Comparison of ENCODE assay signal across 18 mouse cellular contexts in the genomic region with DNA sequence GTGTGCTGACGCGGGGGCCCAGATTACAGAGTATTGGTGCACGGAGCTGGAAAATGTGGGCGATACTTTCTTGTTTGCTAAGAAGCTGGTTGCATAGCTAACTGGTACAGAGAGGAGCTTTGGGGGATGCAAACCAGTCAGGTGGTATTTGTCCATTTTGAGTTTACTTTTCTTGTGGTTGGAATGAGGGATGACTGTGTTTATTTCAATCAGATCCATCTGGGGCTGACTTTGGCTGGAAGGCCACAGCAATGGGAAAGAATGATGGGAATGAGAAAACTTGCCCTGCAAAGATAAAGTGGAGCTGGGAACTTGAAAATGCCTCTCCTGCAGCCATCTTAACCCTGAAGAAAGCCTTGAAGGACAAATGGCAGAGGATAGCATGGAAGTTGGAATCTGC.
"Had no signal": no experiment of that assay in that cellular context is flagged by ENCODE, and none has a peak within 500 bp of the region (broad histone marks: within the 10 kb centered on the region; RNA-seq: fewer than 3 reads in every experiment).

No protein-coding gene starts in this region.

- DNase-seq: gastrocnemius, adult 2 months; gastrocnemius, postnatal 10 days; gastrocnemius, postnatal 25 days; heart, adult 11 months; heart, adult 2 months; heart, postnatal 14 days; heart, postnatal 36 days; kidney, adult 11 months; kidney, adult 2 months; kidney, adult 9 months; kidney, postnatal 14 days; kidney, postnatal 36 days; layer of hippocampus, adult 9-11 months; layer of hippocampus, postnatal 36 days; left cerebral cortex, postnatal 4 days had no signal

- ATAC-seq: hindbrain, postnatal 0 days; intestine, embryonic 16.5 days; liver, embryonic 12.5 days had no signal
